Mouse (Mus musculus) intestine, embryonic 14.5 days (tissue): Measurements from ENCODE around the gene Tvp23a. TPM values are rescaled to one million over a fixed set of nuclear protein-coding genes. Genes with fewer than 3 reads are reported as not detected.

ENCODE experiments used
- ATAC-seq: fragments of 200-750 bp; cut with Nextera tagmentation; replicated peaks from 2 replicates; pipeline ENCODE4 v1.8.0; 2017; ENCODE audit warnings: low read depth, moderate number of reproducible peaks, moderate TSS enrichment, moderate library complexity; ENCODE audit not compliant: low FRiP score, low TSS enrichment
- DNase-seq: peaks from one replicate; pipeline ENCODE4 v3.0.0-alpha.2; 2018; ENCODE audit warnings: low spot score
- H3K27ac ChIP-seq: fragments of 300-500 bp; sonication (generic); 2 replicates; pipeline ENCODE4 v1.5.1; 2014; ENCODE audit warnings: low read depth, mild to moderate bottlenecking, control low read depth
- H3K27me3 ChIP-seq: fragments of 300-500 bp; sonication (generic); replicated peaks from 2 replicates; pipeline ENCODE4 v1.6.1; 2014; ENCODE audit warnings: low read length, control low read depth; ENCODE audit not compliant: control insufficient read depth, insufficient read depth
- H3K36me3 ChIP-seq: fragments of 300-500 bp; sonication (generic); 2 replicates; pipeline ENCODE4 v1.6.1; 2014; ENCODE audit warnings: low read length, control low read depth; ENCODE audit not compliant: control insufficient read depth, insufficient read depth
- H3K4me1 ChIP-seq: fragments of 300-500 bp; sonication (generic); replicated peaks from 2 replicates; pipeline ENCODE4 v1.6.1; 2014; ENCODE audit warnings: low read length, control low read depth, mixed read lengths; ENCODE audit not compliant: control insufficient read depth, insufficient read depth
- H3K4me2 ChIP-seq: fragments of 300-500 bp; sonication (generic); 2 replicates; pipeline ENCODE4 v1.6.1; 2014; ENCODE audit warnings: low read length
- H3K4me3 ChIP-seq: fragments of 300-500 bp; sonication (generic); 2 replicates; pipeline ENCODE4 v1.5.1; 2014; ENCODE audit warnings: low read depth, low read length, control low read depth, mixed read lengths
- H3K9ac ChIP-seq: fragments of 300-500 bp; sonication (generic); 2 replicates; pipeline ENCODE4 v1.6.1; 2014; ENCODE audit warnings: mild to moderate bottlenecking, low read length
- H3K9me3 ChIP-seq: fragments of 300-500 bp; sonication (generic); 2 replicates; pipeline ENCODE4 v1.6.1; 2016; ENCODE audit warnings: low read length, control low read depth; ENCODE audit not compliant: control insufficient read depth
- WGBS: fragments of 180-500 bp; shearing (Covaris S2); extraction: QIAGEN DNeasy Blood & Tissue Kit; methylation state at CpG from one replicate; pipeline ENCODE4 v1.1.7; 2014; 5-methylcytosine and 5-hydroxymethylcytosine counted together
- polyA plus RNA-seq: library from polyadenylated mRNA; unstranded; fragments of >200 nt; fragmentation: Nextera tagmentation; extraction: Ambion mirVana; gene quantifications from 2 replicates; pipeline ENCODE4 v1.2.1, GENCODE M21; 2014

Gene Tvp23a
- polyA plus RNA-seq, 1 experiment from 2014 or later: 11.4 TPM

DNA sequence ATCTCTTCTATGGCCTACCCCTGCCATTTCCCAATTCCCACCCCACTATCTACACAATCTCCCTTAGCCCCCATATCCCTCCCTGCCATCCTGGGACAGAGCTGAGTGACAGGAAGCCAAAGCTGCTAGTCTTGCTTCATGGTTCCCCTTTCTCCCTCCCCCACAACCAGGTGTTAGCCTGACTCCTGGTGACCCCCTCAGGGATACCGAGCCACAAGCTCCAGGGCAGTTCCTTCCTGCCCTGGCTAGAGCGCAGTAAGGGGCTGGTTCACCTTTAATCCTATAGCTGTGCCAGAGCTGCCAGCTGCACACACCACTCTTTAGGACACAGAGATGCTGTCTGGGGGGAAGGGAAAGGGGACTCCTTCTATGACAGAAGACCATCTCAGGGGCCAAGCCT is 619 bp upstream of the Tvp23a start:
- DNase-seq (no peak), ATAC-seq (no peak)
- no peak overlapping the region for H3K27ac ChIP-seq

GRCm38 (mm10) chr16:10446573-10447263 is 444 bp downstream of the Tvp23a start:
- DNase-seq: no peak

More for the DNA sequence above, 619 bp upstream of the Tvp23a start:
- Histone ChIP-seq H3K9me3 (no peaks in the 10 kb centered on the region), H3K4me1 (peaks cover 4% of the 10 kb centered on the region; the same call in 1 of the 2 replicates), H3K36me3 (no peaks in the 10 kb centered on the region), H3K4me2 (peak overlapping the region; percentile 72), H3K9ac (peak overlapping the region; percentile 43), H3K4me3 (peak overlapping the region; percentile 41), H3K27me3 (no peaks in the 10 kb centered on the region)
- 69% methylated on average over 2 of the region's 2 CpGs for WGBS

GRCm38 (mm10) chr16:10443723-10444122 is 3.4 kb downstream of the Tvp23a start:
- ATAC-seq: no peak
- H3K9ac ChIP-seq: no peak overlapping the region
- no peaks in the 10 kb centered on the region for H3K36me3 ChIP-seq
- H3K27me3 ChIP-seq: no peaks in the 10 kb centered on the region
- H3K27ac ChIP-seq: no peak overlapping the region
- H3K4me1 ChIP-seq: peaks cover 4% of the 10 kb centered on the region; the same call in 1 of the 2 replicates
- DNase-seq: no peak
- H3K9me3 ChIP-seq: no peaks in the 10 kb centered on the region
- no peak overlapping the region for H3K4me2 ChIP-seq
- H3K4me3 ChIP-seq: no peak overlapping the region

More at GRCm38 (mm10) chr16:10446573-10447263, 444 bp downstream of the Tvp23a start:
- 26% methylated on average over 13 of the region's 13 CpGs for WGBS
- H3K27me3 ChIP-seq: no peaks in the 10 kb centered on the region
- H3K4me3 ChIP-seq: peak overlapping the region; percentile 41
- H3K27ac ChIP-seq: 0 out of 2 replicates have a peak overlapping the region, but pooled peaks have one; percentile 36
- no peak; the same call in none of the 2 replicates for ATAC-seq
- H3K9me3 ChIP-seq: no peaks in the 10 kb centered on the region
- peak overlapping the region; percentile 43 for H3K9ac ChIP-seq
- H3K4me2 ChIP-seq: peak overlapping the region; percentile 72
- no peaks in the 10 kb centered on the region for H3K36me3 ChIP-seq
- H3K4me1 ChIP-seq: peaks cover 4% of the 10 kb centered on the region; the same call in 1 of the 2 replicates

DNA sequence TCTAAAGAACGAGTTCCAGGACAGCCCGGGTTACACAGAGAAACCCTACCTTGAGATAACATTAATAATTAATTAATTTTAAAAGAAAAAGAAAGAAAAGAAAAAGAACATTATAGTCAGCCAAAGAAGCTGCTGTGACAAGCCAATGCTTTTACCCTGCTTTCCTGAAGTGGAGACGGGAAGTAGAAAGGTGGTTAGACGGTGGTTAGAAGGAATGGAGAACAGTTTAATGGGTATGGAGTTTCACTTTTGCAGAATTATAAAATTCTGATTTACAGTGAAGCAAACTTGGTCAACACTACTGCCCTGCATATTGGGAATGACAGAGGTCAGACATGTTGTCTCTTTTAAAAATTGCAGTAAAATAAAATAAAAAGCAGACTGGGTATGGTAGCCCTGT is 5.4 kb downstream of the Tvp23a start:
- Histone ChIP-seq H3K4me2 (no peak overlapping the region), H3K4me3 (no peak overlapping the region), H3K4me1 (no peaks in the 10 kb centered on the region; the same call in 1 of the 2 replicates), H3K27ac (no peak overlapping the region), H3K9ac (no peak overlapping the region), H3K9me3 (no peaks in the 10 kb centered on the region), H3K27me3 (no peaks in the 10 kb centered on the region), H3K36me3 (no peaks in the 10 kb centered on the region)
- DNase-seq (no peak), ATAC-seq (no peak)
- 92% methylated on average over 4 of the region's 4 CpGs for WGBS

DNA sequence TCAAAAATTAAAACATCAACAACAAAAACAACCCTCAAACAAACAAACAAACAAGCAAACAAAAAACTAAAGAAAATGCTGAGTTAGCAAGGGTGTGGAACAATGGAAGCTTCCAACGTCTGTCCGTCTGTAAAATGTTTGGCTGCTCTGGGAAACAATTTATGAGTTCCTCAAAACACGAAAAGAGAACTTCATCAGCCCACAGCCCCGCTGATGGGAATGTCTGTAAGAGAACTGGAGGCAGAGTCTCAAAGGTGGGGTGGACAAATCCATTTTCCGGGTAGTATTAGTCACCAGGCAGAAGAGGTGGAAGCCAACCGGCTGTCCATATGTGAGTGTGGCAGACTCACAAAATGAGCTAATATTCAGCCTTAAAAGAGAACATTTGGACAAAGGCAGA is 5.8 kb downstream of the Tvp23a start:
- Histone ChIP-seq H3K4me3 (no peak overlapping the region), H3K9me3 (no peaks in the 10 kb centered on the region), H3K4me2 (no peak overlapping the region), H3K36me3 (no peaks in the 10 kb centered on the region), H3K9ac (no peak overlapping the region), H3K27me3 (no peaks in the 10 kb centered on the region), H3K27ac (no peak overlapping the region), H3K4me1 (no peaks in the 10 kb centered on the region)
- 90% methylated on average over 6 of the region's 6 CpGs for WGBS
- DNase-seq (no peak), ATAC-seq (no peak)

DNA sequence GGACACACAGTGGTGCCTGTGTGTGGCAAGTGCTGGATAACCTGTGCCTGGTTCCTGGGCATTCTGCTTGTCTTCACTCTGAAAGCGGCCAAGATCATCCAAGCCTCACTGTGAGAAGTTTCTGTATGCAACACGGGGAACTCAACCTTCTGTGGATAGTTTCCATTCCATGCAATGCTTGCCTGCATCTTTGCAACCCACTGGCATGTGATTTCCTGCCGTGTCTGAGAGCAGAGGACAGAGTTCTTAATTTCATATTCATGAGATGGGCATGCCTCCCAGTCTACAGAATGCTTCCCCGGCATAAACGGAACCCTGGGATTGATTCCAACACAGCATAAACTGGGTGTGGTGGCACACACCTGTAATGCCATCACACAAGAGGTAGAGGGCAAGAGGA is 9.1 kb downstream of the Tvp23a start:
- Histone ChIP-seq H3K27ac (no peak overlapping the region), H3K9me3 (no peaks in the 10 kb centered on the region), H3K4me3 (no peak overlapping the region), H3K36me3 (no peaks in the 10 kb centered on the region), H3K9ac (no peak overlapping the region), H3K4me2 (no peak overlapping the region), H3K4me1 (no peaks in the 10 kb centered on the region), H3K27me3 (no peaks in the 10 kb centered on the region)
- DNase-seq: no peak
- no peak for ATAC-seq
- 88% methylated on average over 5 of the region's 5 CpGs for WGBS

DNA sequence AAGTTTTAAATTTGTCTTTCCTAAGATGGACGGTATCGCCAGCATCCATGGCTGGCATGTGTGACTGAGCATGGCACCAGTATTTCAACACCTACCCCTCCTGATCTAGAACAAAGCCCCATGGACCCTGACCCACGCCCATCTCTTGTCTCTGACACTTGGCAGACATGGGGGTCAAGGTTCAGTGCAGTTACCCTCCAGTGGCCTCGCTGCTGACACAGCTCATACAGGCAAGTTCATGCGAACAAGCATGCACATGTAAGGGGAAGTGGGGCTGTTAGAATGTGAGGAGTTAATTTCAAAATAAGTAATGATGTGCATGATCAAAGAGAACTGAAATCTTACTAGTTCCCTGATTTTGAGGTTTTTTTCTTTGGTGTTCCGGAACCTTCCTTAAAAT is 11.0 kb downstream of the Tvp23a start:
- H3K4me3 ChIP-seq: no peak overlapping the region
- ATAC-seq (no peak), DNase-seq (no peak)
- H3K27ac ChIP-seq: no peak overlapping the region
- H3K36me3 ChIP-seq: no peaks in the 10 kb centered on the region
- H3K4me1 ChIP-seq: no peaks in the 10 kb centered on the region
- H3K4me2 ChIP-seq: no peak overlapping the region
- no peaks in the 10 kb centered on the region for H3K9me3 ChIP-seq
- no peak overlapping the region for H3K9ac ChIP-seq
- 80% methylated on average over 6 of the region's 6 CpGs for WGBS
- H3K27me3 ChIP-seq: no peaks in the 10 kb centered on the region

GRCm38 (mm10) chr16:10433344-10433743 is 13.8 kb downstream of the Tvp23a start:
- no peak for ATAC-seq
- no peak overlapping the region for H3K9ac ChIP-seq
- no peaks in the 10 kb centered on the region for H3K4me1 ChIP-seq
- 92% methylated on average over 5 of the region's 5 CpGs for WGBS
- H3K27me3 ChIP-seq: no peaks in the 10 kb centered on the region
- no peaks in the 10 kb centered on the region for H3K9me3 ChIP-seq
- H3K4me3 ChIP-seq: no peak overlapping the region
- H3K27ac ChIP-seq: no peak overlapping the region
- H3K36me3 ChIP-seq: no peaks in the 10 kb centered on the region
- DNase-seq: no peak
- H3K4me2 ChIP-seq: no peak overlapping the region

- Histone ChIP-seq H3K4me3 (no peak overlapping the region), H3K27ac (no peak overlapping the region), H3K27me3 (no peaks in the 10 kb centered on the region), H3K36me3 (peaks cover 1% of the 10 kb centered on the region; the same call in 1 of the 2 replicates), H3K9ac (no peak overlapping the region), H3K9me3 (no peaks in the 10 kb centered on the region), H3K4me1 (no peaks in the 10 kb centered on the region), H3K4me2 (no peak overlapping the region)
- no peak for DNase-seq
- WGBS: 80% methylated on average over 4 of the region's 4 CpGs
- ATAC-seq: no peak
These were observed 14.8 kb downstream of the Tvp23a start for GRCm38 (mm10) chr16:10432387-10432786.
